Mouse (Mus musculus) Patski (cell line): ENCODE measurements around the gene 1600012H06Rik. TPM values are rescaled to one million over a fixed set of nuclear protein-coding genes. Genes with fewer than 3 reads are reported as not detected.
"Not testable (repeated sequence)": the region's sequence is repeated elsewhere in the genome, so short reads cannot be mapped to it uniquely, and the experiment has no call there.

Experiments used
- ATAC-seq: fragments of 100-300 bp; one replicate; pipeline ENCODE4 v1.8.0; 2021
- CTCF ChIA-PET: fragments of 350-600 bp; sonication (Branson Sonifier 250); formaldehyde crosslinking; loops from one replicate; lab custom pipeline; 2022; ENCODE audit warnings: inconsistent platforms; lab: Charles Lee
- POLR2A ChIA-PET: fragments of 350-600 bp; sonication (Branson Sonifier 250); formaldehyde crosslinking; loops from one replicate; lab custom pipeline; 2022; ENCODE audit warnings: antibody characterized with exemption, inconsistent platforms; lab: Charles Lee
- DNase-seq: peaks from one replicate; pipeline ENCODE4 v3.0.0-alpha.2; 2011; ENCODE audit warnings: low read depth, low spot score
- H3K27me3 ChIP-seq: fragments of 371-371 bp; one replicate; pipeline ENCODE4 v1.5.1; 2021
- CTCF ChIP-seq: fragments of 100-300 bp; IDR thresholded peaks from one replicate; pipeline ENCODE4 v1.5.1; 2021
- in situ Hi-C: fragments of 300-500 bp; cut with MboI; formaldehyde crosslinking; loops from 3 replicates; pipeline ENCODE4 v1.11.1; 2018; ENCODE audit warnings: low pct_unique_long_range_greater_than_20kb, mixed read lengths
- polyA plus RNA-seq: library from polyadenylated mRNA; unstranded; gene quantifications from one replicate; pipeline ENCODE4 v1.2.3, GENCODE M21; 2021

The 1600012H06Rik gene
- polyA plus RNA-seq = 31.9 TPM

DNA sequence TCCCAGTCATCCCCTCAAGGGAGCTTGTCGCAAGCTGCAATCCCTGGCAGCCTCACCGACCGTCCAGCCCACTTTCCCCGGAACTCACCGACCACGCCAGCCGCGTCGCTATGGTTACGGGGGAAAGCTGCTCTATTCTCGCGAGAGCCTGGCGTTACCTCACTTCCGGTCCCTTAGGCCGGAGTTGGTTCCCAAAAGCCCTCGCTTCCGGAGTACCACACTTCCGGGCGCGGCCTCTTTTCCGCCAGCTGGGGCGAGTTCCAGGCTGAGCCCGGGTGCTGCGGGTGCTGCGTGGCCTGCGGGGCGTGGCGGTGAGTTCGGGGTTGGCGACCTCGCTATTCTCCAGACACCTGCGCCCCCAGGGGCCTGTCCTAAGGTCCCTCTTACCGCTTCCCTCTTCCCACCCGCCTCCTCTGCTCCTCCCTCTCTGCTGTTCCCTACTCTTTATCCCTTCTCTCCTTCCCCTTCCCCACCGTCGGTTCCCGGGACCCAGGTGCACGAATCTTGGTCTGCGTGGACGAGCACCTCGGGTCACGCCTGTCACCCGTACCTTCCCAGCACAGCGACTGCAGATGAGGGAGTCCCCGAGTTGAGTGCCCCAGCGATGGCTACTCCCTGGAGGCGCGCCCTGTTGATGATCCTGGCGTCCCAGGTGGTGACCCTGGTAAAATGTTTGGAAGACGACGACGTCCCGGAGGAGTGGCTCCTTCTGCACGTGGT, at the start of gene 1600012H06Rik, which contains the start of gene Wdr27:
Gene 1600012H06Rik (plus strand): TSS at position 176 of the 720 bp plus-strand sequence.
Gene Wdr27 (minus strand): TSS at position 150 of the 720 bp plus-strand sequence.
- ChIA-PET POLR2A (interaction anchor here (1.0 kb wide), 1 partner anchor 9 kb away, joined by 4 read pairs; no protein-coding TSS in a partner anchor), CTCF (interaction anchor here (0.8 kb wide), 1 partner anchor 382 kb away, joined by 3 read pairs; no protein-coding TSS in a partner anchor)
- DNase-seq = peak; percentile 86
- ATAC-seq = peak; percentile 95
- in situ Hi-C loops = no loop called here
- TF ChIP-seq CTCF = no peak
- H3K27me3 ChIP-seq = no peaks in the 10 kb centered on the region

- ATAC-seq, CTCF ChIA-PET, DNase-seq, POLR2A ChIA-PET, H3K27me3 ChIP-seq, in situ Hi-C loops: not testable (repeated sequence)
These were observed 47.9 kb upstream of the 1600012H06Rik start for GRCm38 (mm10) chr17:14895058-14895457.

DNA sequence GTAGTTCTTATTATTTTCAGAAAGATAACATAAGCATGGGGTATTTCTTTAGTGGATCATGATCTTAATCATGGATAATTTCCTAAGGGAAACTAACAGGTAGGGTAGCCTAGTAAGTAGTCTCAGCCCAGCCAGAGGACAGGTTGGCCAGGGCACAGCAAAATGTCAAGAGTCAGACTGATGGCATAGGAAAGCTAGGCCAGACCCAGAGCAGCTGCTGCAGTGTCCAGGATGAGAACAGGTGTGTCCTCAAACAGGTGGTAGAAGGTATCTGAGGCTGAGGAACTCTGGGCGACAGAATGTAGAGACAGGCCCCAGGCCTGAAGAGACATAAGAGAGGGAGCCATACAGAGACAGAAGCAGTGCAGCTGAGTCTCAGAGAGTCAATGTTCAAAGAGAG, 44.0 kb upstream of the 1600012H06Rik start:
- H3K27me3 ChIP-seq = no peaks in the 10 kb centered on the region
- DNase-seq = no peak
- ChIA-PET CTCF (no interaction called here), POLR2A (no interaction called here)
- no peak for ATAC-seq
- in situ Hi-C loops = no loop called here
- no peak for TF ChIP-seq CTCF

DNA sequence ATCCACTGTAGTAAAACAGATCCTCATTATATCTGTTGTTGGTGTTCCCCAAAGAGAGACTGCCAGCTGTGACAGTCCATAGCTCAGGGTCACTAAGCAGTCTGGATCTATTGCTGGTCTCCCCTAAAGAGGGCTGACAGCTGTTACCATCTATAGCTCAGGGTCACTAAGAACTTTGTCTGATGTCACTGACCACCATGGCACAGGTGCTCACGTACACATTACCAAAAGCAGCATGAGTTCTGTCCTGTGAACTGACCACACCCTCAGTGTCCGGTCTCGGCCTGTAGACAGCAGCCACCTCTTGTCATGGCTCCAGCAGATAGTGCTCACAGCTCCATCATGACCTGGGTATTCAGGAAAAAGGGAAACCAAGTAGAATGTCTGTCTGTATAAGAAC, 39.8 kb upstream of the 1600012H06Rik start:
- CTCF ChIA-PET = interaction anchor here (1.2 to 3.2 kb wide), 8 partner anchors 9 to 671 kb away, joined by 3 to 23 read pairs (median 4); no protein-coding TSS in a partner anchor
- no peaks in the 10 kb centered on the region for H3K27me3 ChIP-seq
- ATAC-seq = no peak
- TF ChIP-seq CTCF = no peak
- in situ Hi-C loops = loop anchor here (5.0 kb wide), 2 partner anchors 356 to 666 kb away; no protein-coding TSS in a partner anchor
- POLR2A ChIA-PET = no interaction called here
- DNase-seq = no peak

GRCm38 (mm10) chr17:14904206-14904605, 38.8 kb upstream of the 1600012H06Rik start:
- ChIA-PET POLR2A (no interaction called here), CTCF (interaction anchor here (1.2 to 3.2 kb wide), 8 partner anchors 8 to 672 kb away, joined by 3 to 23 read pairs (median 4); no protein-coding TSS in a partner anchor)
- in situ Hi-C loops = loop anchor here (5.0 kb wide), 2 partner anchors 357 to 667 kb away; no protein-coding TSS in a partner anchor
- DNase-seq (no peak), ATAC-seq (no peak)
- no peak for TF ChIP-seq CTCF
- no peaks in the 10 kb centered on the region for H3K27me3 ChIP-seq

- DNase-seq = peak; percentile 9
- TF ChIP-seq CTCF = peak; percentile 90
- H3K27me3 ChIP-seq = no peaks in the 10 kb centered on the region
- CTCF ChIA-PET = interaction anchor here (1.3 to 3.2 kb wide), 5 partner anchors 18 to 673 kb away, joined by 3 to 23 read pairs (median 6); no protein-coding TSS in a partner anchor
- in situ Hi-C loops = loop anchor here (5.0 kb wide), 2 partner anchors 357 to 667 kb away; no protein-coding TSS in a partner anchor
- POLR2A ChIA-PET = no interaction called here
- ATAC-seq = no peak
These were observed 38.2 kb upstream of the 1600012H06Rik start for GRCm38 (mm10) chr17:14904637-14905265.

- ATAC-seq (no peak), DNase-seq (no peak)
- in situ Hi-C loops = no loop called here
- TF ChIP-seq CTCF = no peak
- H3K27me3 ChIP-seq = no peaks in the 10 kb centered on the region
- CTCF ChIA-PET = interaction anchor here (1.4 to 1.5 kb wide), 2 partner anchors 383 to 384 kb away, joined by 5 to 6 read pairs; no protein-coding TSS in a partner anchor
- POLR2A ChIA-PET = no interaction called here
These were observed 36.4 kb upstream of the 1600012H06Rik start for GRCm38 (mm10) chr17:14906611-14907010.

- TF ChIP-seq CTCF = no peak
- ChIA-PET CTCF (interaction anchor here (1.3 to 1.5 kb wide), 3 partner anchors 361 to 385 kb away, joined by 4 to 6 read pairs (median 5); no protein-coding TSS in a partner anchor), POLR2A (no interaction called here)
- ATAC-seq = no peak
- in situ Hi-C loops = no loop called here
- DNase-seq = no peak
- H3K27me3 ChIP-seq = no peaks in the 10 kb centered on the region
These were observed 35.8 kb upstream of the 1600012H06Rik start for GRCm38 (mm10) chr17:14907136-14907535.

- peaks cover 3% of the 10 kb centered on the region for H3K27me3 ChIP-seq
- in situ Hi-C loops = no loop called here
- DNase-seq (no peak), ATAC-seq (no peak)
- ChIA-PET POLR2A (no interaction called here), CTCF (interaction anchor here (0.9 kb wide), 1 partner anchor 363 kb away, joined by 3 read pairs; no protein-coding TSS in a partner anchor)
- no peak for TF ChIP-seq CTCF
These were observed 33.7 kb upstream of the 1600012H06Rik start for GRCm38 (mm10) chr17:14909331-14909730.

GRCm38 (mm10) chr17:14910771-14911170, 32.2 kb upstream of the 1600012H06Rik start:
- ATAC-seq = no peak
- CTCF ChIA-PET = no interaction called here
- in situ Hi-C loops = loop anchor here (5.0 kb wide), 1 partner anchor 628 kb away; no protein-coding TSS in a partner anchor

More at GRCm38 (mm10) chr17:14910771-14911170, 32.2 kb upstream of the 1600012H06Rik start:
- POLR2A ChIA-PET = no interaction called here
- peaks cover 3% of the 10 kb centered on the region for H3K27me3 ChIP-seq
- TF ChIP-seq CTCF = no peak
- DNase-seq = no peak
